8 mouse cellular contexts compared by ENCODE assay signal in the genomic region with DNA sequence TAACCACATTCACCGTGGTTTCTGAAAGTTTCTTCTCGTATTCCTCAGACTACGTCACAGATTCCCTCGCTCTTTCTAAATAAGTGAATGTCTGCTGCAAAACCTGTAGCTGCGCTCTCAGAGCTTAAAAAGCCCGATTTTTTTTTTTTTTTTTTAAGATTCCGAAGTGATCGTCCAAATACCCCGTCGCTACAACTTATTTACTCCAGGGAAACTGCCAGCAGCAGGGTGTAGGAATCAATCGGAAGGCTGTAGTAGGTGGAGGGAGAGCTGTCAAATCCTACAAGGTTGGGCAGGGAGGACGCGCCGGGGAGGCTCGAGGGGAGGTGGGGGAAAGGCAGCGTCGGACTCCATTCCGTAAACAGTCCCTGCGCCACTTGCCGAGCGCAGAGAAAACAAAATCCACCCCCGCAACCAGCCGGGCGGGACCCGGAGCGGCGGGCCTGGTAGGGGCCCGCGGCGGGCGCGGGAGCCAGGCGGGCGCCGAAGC. TPM values are rescaled to one million over a fixed set of nuclear protein-coding genes. Genes with fewer than 3 reads are reported as not detected.
DNase-seq lines count a peak whose midpoint lies in the region; ATAC-seq and TF ChIP-seq lines count a peak whose summit lies in the region.

No protein-coding gene starts in this region.

- H3K27me3 ChIP-seq in hindbrain, postnatal 0 days (ENCODE audit: insufficient read depth, low read length), result no peaks in the 10 kb centered on the region
- no peaks in the 10 kb centered on the region for H3K27me3 ChIP-seq in limb, embryonic 12.5 days
- no peaks in the 10 kb centered on the region for H3K27me3 ChIP-seq in midbrain, embryonic 15.5 days (replicated peaks)
- no peaks in the 10 kb centered on the region for H3K27me3 ChIP-seq in stomach, embryonic 14.5 days (ENCODE audit: control insufficient read depth, insufficient read depth, low read length)

- intact Hi-C loops in left cerebral cortex, postnatal 36 days (cut with DNase I), result loop anchor here (5.0 to 10.0 kb wide), 2 partner anchors 87 to 684 kb away; no protein-coding TSS in a partner anchor

- no peaks in the 10 kb centered on the region for H3K36me3 ChIP-seq in hindbrain, postnatal 0 days (ENCODE audit: insufficient read depth, low read length)
- peaks cover 33% of the 10 kb centered on the region; the same call in 1 of the 2 replicates for H3K36me3 ChIP-seq in limb, embryonic 12.5 days
- no peaks in the 10 kb centered on the region for H3K36me3 ChIP-seq in midbrain, embryonic 15.5 days (replicated peaks)
- peaks cover 6% of the 10 kb centered on the region; the same call in 1 of the 2 replicates for H3K36me3 ChIP-seq in stomach, embryonic 14.5 days (ENCODE audit: control insufficient read depth, insufficient read depth, low read length)

- H3K4me1 ChIP-seq in hindbrain, postnatal 0 days (ENCODE audit: insufficient read depth, low read length), result peaks cover 24% of the 10 kb centered on the region; the same call in 1 of the 2 replicates
- peaks cover 25% of the 10 kb centered on the region for H3K4me1 ChIP-seq in limb, embryonic 12.5 days (replicated peaks)
- peaks cover 31% of the 10 kb centered on the region for H3K4me1 ChIP-seq in midbrain, embryonic 15.5 days
- H3K4me1 ChIP-seq in stomach, embryonic 14.5 days (ENCODE audit: control insufficient read depth, insufficient read depth, low read length), result peaks cover 11% of the 10 kb centered on the region; the same call in 1 of the 2 replicates

- peak overlapping the region; percentile 92 for H3K27ac ChIP-seq in hindbrain, postnatal 0 days
- H3K27ac ChIP-seq in limb, embryonic 12.5 days, result peak overlapping the region; percentile 93
- H3K27ac ChIP-seq in midbrain, embryonic 15.5 days, result peak overlapping the region; percentile 92
- H3K27ac ChIP-seq in stomach, embryonic 14.5 days (ENCODE audit: low read length), result peak overlapping the region; percentile 76

- under 1% methylated on average over 33 of the region's 35 CpGs for WGBS in hindbrain, postnatal 0 days
- 0% methylated on average over 30 of the region's 35 CpGs for WGBS in limb, embryonic 12.5 days
- 1% methylated on average over 35 of the region's 35 CpGs for WGBS in midbrain, embryonic 15.5 days
- WGBS in stomach, embryonic 14.5 days, result under 1% methylated on average over 35 of the region's 35 CpGs

- H3K9ac ChIP-seq in hindbrain, postnatal 0 days (replicated peaks; ENCODE audit: low read length), result peak overlapping the region; percentile 97
- H3K9ac ChIP-seq in limb, embryonic 12.5 days (replicated peaks), result peak overlapping the region; percentile 96
- peak overlapping the region; percentile 78 for H3K9ac ChIP-seq in midbrain, embryonic 15.5 days
- peak overlapping the region; percentile 95 for H3K9ac ChIP-seq in stomach, embryonic 14.5 days (replicated peaks; ENCODE audit: low read depth, low read length)

- peak overlapping the region; percentile 80 for H3K4me2 ChIP-seq in hindbrain, postnatal 0 days (ENCODE audit: low read depth, low read length)
- H3K4me2 ChIP-seq in limb, embryonic 12.5 days, result peak overlapping the region; percentile 77
- H3K4me2 ChIP-seq in midbrain, embryonic 15.5 days, result peak overlapping the region; percentile 50
- peak overlapping the region; percentile 69 for H3K4me2 ChIP-seq in stomach, embryonic 14.5 days (replicated peaks; ENCODE audit: low read depth, low read length)

- TF ChIP-seq CTCF in hindbrain, postnatal 0 days (IDR thresholded peaks at IDR 0.05; ENCODE audit: low read depth), result no peak; the same call in 1 of the 2 replicates

- peak overlapping the region; percentile 88 for H3K4me3 ChIP-seq in hindbrain, postnatal 0 days (ENCODE audit: low read length)
- peak overlapping the region; percentile 93 for H3K4me3 ChIP-seq in limb, embryonic 12.5 days (replicated peaks)
- peak overlapping the region; percentile 84 for H3K4me3 ChIP-seq in midbrain, embryonic 15.5 days
- H3K4me3 ChIP-seq in stomach, embryonic 14.5 days (ENCODE audit: low read depth, low read length), result peak overlapping the region; percentile 90

- peak; percentile 31 to 53 for DNase-seq in left cerebral cortex, adult 18-20 months (ENCODE audit: low spot score in 2 of 2)
- no peak for DNase-seq in left cerebral cortex, postnatal 36 days (ENCODE audit: low spot score in 2 of 2)
- DNase-seq in cerebellum, postnatal 10 days, result peak; percentile 76 to 77
- DNase-seq in frontal cortex, postnatal 10 days (ENCODE audit: low spot score in 2 of 2), result peak; percentile 47 to 50
- DNase-seq in hindbrain, postnatal 0 days (ENCODE audit: low spot score), result peak; percentile 60

- no peak for ATAC-seq in hindbrain, postnatal 0 days
- ATAC-seq in limb, embryonic 12.5 days (ENCODE audit: insufficient number of reproducible peaks, insufficient read depth, low FRiP score, low TSS enrichment, low read depth), result peak; percentile 50; the same call in 1 of the 2 replicates
- ATAC-seq in midbrain, embryonic 15.5 days (replicated peaks), result peak; percentile 59
- ATAC-seq in stomach, embryonic 14.5 days (ENCODE audit: insufficient number of reproducible peaks, insufficient read depth, low FRiP score, low read depth), result 0 out of 2 replicates have a peak, but pooled peaks have one; percentile 25

- no peaks in the 10 kb centered on the region for H3K9me3 ChIP-seq in hindbrain, postnatal 0 days (ENCODE audit: low read length)
- H3K9me3 ChIP-seq in limb, embryonic 12.5 days, result no peaks in the 10 kb centered on the region
- H3K9me3 ChIP-seq in midbrain, embryonic 15.5 days, result no peaks in the 10 kb centered on the region
- H3K9me3 ChIP-seq in stomach, embryonic 14.5 days (ENCODE audit: control insufficient read depth, low read depth, low read length), result no peaks in the 10 kb centered on the region

RNA-seq across cellular contexts. Expression of a gene that starts 0.5 kb away (rescaled TPM):
- 10 to 100 TPM; 55.3 to 56.7 TPM for total RNA-seq in left cerebral cortex, adult 18-20 months (2021)
- 10 to 100 TPM; 49.3 to 64.1 TPM for total RNA-seq in left cerebral cortex, postnatal 36 days (2021)
- total RNA-seq in hindbrain, postnatal 0 days (2014; rRNA removed), result 62.3 and 79.4 TPM in 2 replicates
- polyA plus RNA-seq in hindbrain, postnatal 0 days (2015; fragmentation: Nextera tagmentation; extraction: Ambion mirVana), result 71.3 and 74.7 TPM in 2 replicates
- polyA plus RNA-seq in limb, embryonic 12.5 days (2016; fragmentation: Nextera tagmentation; extraction: Ambion mirVana), result 67.0 and 70.8 TPM in 2 replicates
- 76.3 and 86.7 TPM in 2 replicates for polyA plus RNA-seq in midbrain, embryonic 15.5 days (2015; fragmentation: Nextera tagmentation; extraction: Ambion mirVana)
- polyA plus RNA-seq in stomach, embryonic 14.5 days (2014; fragmentation: Nextera tagmentation; extraction: Ambion mirVana), result 70.1 and 80.0 TPM in 2 replicates

RNA-seq across cellular contexts. Expression of a gene that starts 0.5 kb away (rescaled TPM):
- total RNA-seq in left cerebral cortex, adult 18-20 months (2021), result 10 to 100 TPM; 58.4 to 63.5 TPM
- total RNA-seq in left cerebral cortex, postnatal 36 days (2021), result 10 to 100 TPM; 53.9 to 59.4 TPM
- 57.5 and 77.2 TPM in 2 replicates for total RNA-seq in hindbrain, postnatal 0 days (2014; rRNA removed)
- polyA plus RNA-seq in hindbrain, postnatal 0 days (2015; fragmentation: Nextera tagmentation; extraction: Ambion mirVana), result 79.4 and 81.2 TPM in 2 replicates
- polyA plus RNA-seq in limb, embryonic 12.5 days (2016; fragmentation: Nextera tagmentation; extraction: Ambion mirVana), result 93.3 and 104 TPM in 2 replicates
- polyA plus RNA-seq in midbrain, embryonic 15.5 days (2015; fragmentation: Nextera tagmentation; extraction: Ambion mirVana), result 89.7 and 95.1 TPM in 2 replicates
- 79.3 and 87.8 TPM in 2 replicates for polyA plus RNA-seq in stomach, embryonic 14.5 days (2014; fragmentation: Nextera tagmentation; extraction: Ambion mirVana)

Comparison
In these comparisons a context has a peak if more than half of its experiments do, and no peak if none do; other contexts are left out.
1. DNase-seq: peak in left cerebral cortex, adult 18-20 months (2 of 2), cerebellum, postnatal 10 days (2 of 2), frontal cortex, postnatal 10 days (2 of 2) and hindbrain, postnatal 0 days (single experiment); none in left cerebral cortex, postnatal 36 days (0 of 2).
2. Peak in every context shown above with its lines, with median percentiles within 50 percentile points of each other: H3K27ac ChIP-seq, H3K4me2 ChIP-seq, H3K4me3 ChIP-seq and H3K9ac ChIP-seq.